Mouse (Mus musculus): ENCODE measurements around the gene Kif1b. TPM values are rescaled to one million over a fixed set of nuclear protein-coding genes. Genes with fewer than 3 reads are reported as not detected.

Gene Kif1b
- polyA plus RNA-seq, 1 experiment from 2014 or later, result 52.2 TPM

GRCm38 (mm10) chr4:149136982-149137770 is 170.3 kb downstream of the Kif1b start, which contains the start of gene Cenps:
Gene Cenps (minus strand): TSS chr4:149137629.
- peaks cover 7% of the 10 kb centered on the region for H3K4me1 ChIP-seq (replicated peaks)
- H3K9ac ChIP-seq (replicated peaks), result peak within 1 kb of the TSS; percentile 70
- H3K4me3 ChIP-seq (replicated peaks), result peak within 1 kb of the TSS; percentile 59
- no peaks in the 10 kb centered on the region for H3K36me3 ChIP-seq
- no peaks in the 10 kb centered on the region for H3K9me3 ChIP-seq
- peak within 1 kb of the TSS; percentile 88 for H3K27ac ChIP-seq
- H3K4me2 ChIP-seq, result peak within 1 kb of the TSS; percentile 68
- ATAC-seq (ENCODE audit: insufficient number of reproducible peaks, insufficient read depth, low FRiP score, low TSS enrichment, low read depth), result peak; percentile 80
- 1% methylated on average over 68 of the region's 68 CpGs for WGBS
- H3K27me3 ChIP-seq, result no peaks in the 10 kb centered on the region

- Histone ChIP-seq H3K9ac (replicated peaks) (peak overlapping the region; percentile 70), H3K9me3 (no peaks in the 10 kb centered on the region), H3K4me1 (replicated peaks) (peaks cover 7% of the 10 kb centered on the region), H3K27me3 (no peaks in the 10 kb centered on the region), H3K4me2 (peak overlapping the region; percentile 68), H3K36me3 (peaks cover 8% of the 10 kb centered on the region), H3K4me3 (replicated peaks) (peak overlapping the region; percentile 59), H3K27ac (peak overlapping the region; percentile 88)
- no peak for ATAC-seq (ENCODE audit: insufficient number of reproducible peaks, insufficient read depth, low FRiP score, low TSS enrichment, low read depth)
- WGBS, result 71% methylated on average over 18 of the region's 18 CpGs
Observed at GRCm38 (mm10) chr4:149136116-149136850, 171.2 kb downstream of the Kif1b start.

GRCm38 (mm10) chr4:149133395-149133794 is 174.1 kb downstream of the Kif1b start:
- Histone ChIP-seq H3K36me3 (peaks cover 35% of the 10 kb centered on the region), H3K27me3 (no peaks in the 10 kb centered on the region), H3K4me3 (replicated peaks) (no peak overlapping the region), H3K4me2 (no peak overlapping the region), H3K9me3 (no peaks in the 10 kb centered on the region), H3K27ac (no peak overlapping the region), H3K4me1 (replicated peaks) (peaks cover 7% of the 10 kb centered on the region), H3K9ac (replicated peaks) (no peak overlapping the region)
- ATAC-seq (ENCODE audit: insufficient number of reproducible peaks, insufficient read depth, low FRiP score, low TSS enrichment, low read depth), result no peak
- 79% methylated on average over 5 of the region's 5 CpGs for WGBS

- 84% methylated on average over 21 of the region's 21 CpGs for WGBS
- Histone ChIP-seq H3K4me1 (replicated peaks) (peaks cover 7% of the 10 kb centered on the region), H3K9me3 (no peaks in the 10 kb centered on the region), H3K4me3 (replicated peaks) (no peak overlapping the region), H3K36me3 (peaks cover 45% of the 10 kb centered on the region), H3K27ac (no peak overlapping the region), H3K4me2 (no peak overlapping the region), H3K27me3 (no peaks in the 10 kb centered on the region), H3K9ac (replicated peaks) (no peak overlapping the region)
- ATAC-seq (ENCODE audit: insufficient number of reproducible peaks, insufficient read depth, low FRiP score, low TSS enrichment, low read depth), result no peak
Observed at GRCm38 (mm10) chr4:149131789-149132565, 175.5 kb downstream of the Kif1b start.

- ATAC-seq (ENCODE audit: insufficient number of reproducible peaks, insufficient read depth, low FRiP score, low TSS enrichment, low read depth), result no peak
- no peaks in the 10 kb centered on the region for H3K4me1 ChIP-seq (replicated peaks)
- peaks cover 53% of the 10 kb centered on the region for H3K36me3 ChIP-seq
- H3K27me3 ChIP-seq, result no peaks in the 10 kb centered on the region
- no peaks in the 10 kb centered on the region for H3K9me3 ChIP-seq
- no peak overlapping the region for H3K4me3 ChIP-seq (replicated peaks)
- no peak overlapping the region for H3K9ac ChIP-seq (replicated peaks)
- 75% methylated on average over 23 of the region's 23 CpGs for WGBS
- no peak overlapping the region for H3K4me2 ChIP-seq
- no peak overlapping the region for H3K27ac ChIP-seq
Observed at GRCm38 (mm10) chr4:149131021-149131752, 176.3 kb downstream of the Kif1b start.

- no peak overlapping the region for H3K9ac ChIP-seq (replicated peaks)
- H3K27ac ChIP-seq, result no peak overlapping the region
- WGBS, result 82% methylated on average over 18 of the region's 18 CpGs
- H3K4me2 ChIP-seq, result no peak overlapping the region
- ATAC-seq (ENCODE audit: insufficient number of reproducible peaks, insufficient read depth, low FRiP score, low TSS enrichment, low read depth), result no peak
- no peaks in the 10 kb centered on the region for H3K9me3 ChIP-seq
- H3K27me3 ChIP-seq, result no peaks in the 10 kb centered on the region
- no peaks in the 10 kb centered on the region for H3K4me1 ChIP-seq (replicated peaks)
- no peak overlapping the region for H3K4me3 ChIP-seq (replicated peaks)
- H3K36me3 ChIP-seq, result peaks cover 60% of the 10 kb centered on the region
Observed at GRCm38 (mm10) chr4:149128467-149128866, 179.0 kb downstream of the Kif1b start.

- Histone ChIP-seq H3K36me3 (peaks cover 59% of the 10 kb centered on the region), H3K4me1 (replicated peaks) (no peaks in the 10 kb centered on the region), H3K4me2 (no peak within 1 kb of the TSS), H3K27ac (no peak within 1 kb of the TSS), H3K9ac (replicated peaks) (no peak within 1 kb of the TSS), H3K27me3 (no peaks in the 10 kb centered on the region), H3K4me3 (replicated peaks) (no peak within 1 kb of the TSS), H3K9me3 (no peaks in the 10 kb centered on the region)
- 88% methylated on average over 11 of the region's 11 CpGs for WGBS
- ATAC-seq (ENCODE audit: insufficient number of reproducible peaks, insufficient read depth, low FRiP score, low TSS enrichment, low read depth), result no peak
Observed at GRCm38 (mm10) chr4:149126663-149127062, 180.8 kb downstream of the Kif1b start, which contains the start of gene Cort. Gene Cort (minus strand): TSS chr4:149126763.

Other genes starting within 250 kb of the Kif1b start
- 55.2 and 55.9 TPM in 2 replicates for gene Pex14, start 207.8 kb downstream of the Kif1b start, polyA plus RNA-seq (2016; fragmentation: Nextera tagmentation; extraction: Ambion mirVana)
- 29.8 and 30.6 TPM in 2 replicates for gene Dffa, start 203.5 kb downstream of the Kif1b start, polyA plus RNA-seq (2016; fragmentation: Nextera tagmentation; extraction: Ambion mirVana)
- 0.33 and 0.87 TPM in 2 replicates for gene Cort, start 180.9 kb downstream of the Kif1b start, polyA plus RNA-seq (2016; fragmentation: Nextera tagmentation; extraction: Ambion mirVana)
- gene Cenps, start 170.1 kb downstream of the Kif1b start, polyA plus RNA-seq (2016; fragmentation: Nextera tagmentation; extraction: Ambion mirVana), result 46.9 and 47.9 TPM in 2 replicates
- gene Pgd, start 140.9 kb downstream of the Kif1b start, polyA plus RNA-seq (2016; fragmentation: Nextera tagmentation; extraction: Ambion mirVana), result 121 and 122 TPM in 2 replicates
- 55.1 and 67.3 TPM in 2 replicates for gene Ube4b, start 119.1 kb upstream of the Kif1b start, polyA plus RNA-seq (2016; fragmentation: Nextera tagmentation; extraction: Ambion mirVana)
- gene Rbp7, start 147.3 kb upstream of the Kif1b start, polyA plus RNA-seq (2016; fragmentation: Nextera tagmentation; extraction: Ambion mirVana), result not detected in 2 replicates
- 0.36 and 0.50 TPM in 2 replicates for gene Tmem274, start 169.7 kb upstream of the Kif1b start, polyA plus RNA-seq (2016; fragmentation: Nextera tagmentation; extraction: Ambion mirVana)
- 10.9 and 11.0 TPM in 2 replicates for gene Nmnat1, start 177.5 kb upstream of the Kif1b start, polyA plus RNA-seq (2016; fragmentation: Nextera tagmentation; extraction: Ambion mirVana)
- gene Lzic, start 177.5 kb upstream of the Kif1b start, polyA plus RNA-seq (2016; fragmentation: Nextera tagmentation; extraction: Ambion mirVana), result 58.1 and 62.3 TPM in 2 replicates
- 92.3 and 94.8 TPM in 2 replicates for gene Ctnnbip1, start 210.5 kb upstream of the Kif1b start, polyA plus RNA-seq (2016; fragmentation: Nextera tagmentation; extraction: Ambion mirVana)